Mouse (Mus musculus): Measurements from ENCODE around the gene Jpt2. TPM values are rescaled to one million over a fixed set of nuclear protein-coding genes. Genes with fewer than 3 reads are reported as not detected.
"Not testable (repeated sequence)": the region's sequence is repeated elsewhere in the genome, so short reads cannot be mapped to it uniquely, and the experiment has no call there.

Gene Jpt2
- total and polyA plus RNA-seq, 3 experiments = 35.5 to 40.9 TPM; not detected in 1

DNA sequence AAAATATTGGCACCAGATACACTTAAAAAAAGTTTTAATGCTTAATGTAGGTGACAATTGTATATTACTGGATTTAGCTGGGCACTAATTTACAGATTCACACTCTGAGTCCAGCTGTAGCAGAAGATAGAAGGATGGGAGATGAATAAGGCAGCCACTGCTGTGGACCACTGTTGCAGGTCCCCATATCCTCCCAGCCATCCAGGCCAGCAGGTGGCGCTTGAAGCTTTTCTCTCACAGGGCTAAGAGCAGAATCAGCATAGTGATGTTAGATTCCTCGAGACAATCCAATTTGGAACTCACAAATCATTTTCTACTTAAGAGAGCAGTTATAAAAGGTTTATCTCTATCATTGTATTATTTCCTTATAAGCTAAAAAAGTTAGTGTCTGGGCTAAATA is 18.0 kb downstream of the Jpt2 start:
- not testable (repeated sequence) for H3K36me3 ChIP-seq (ENCODE audit: control insufficient read depth in 1 of 2, insufficient read depth in 2 of 2, low read length in 2 of 2); H3K79me2 ChIP-seq (ENCODE audit: control insufficient read depth, insufficient read depth, low read length, poor library complexity); H3K27ac ChIP-seq (ENCODE audit: control insufficient read depth, low read depth, low read length); H3K4me1 ChIP-seq (ENCODE audit: control insufficient read depth in 1 of 2, insufficient read depth in 2 of 2, low read length in 2 of 2); H3K9ac ChIP-seq (ENCODE audit: control insufficient read depth, low read depth, low read length, poor library complexity, severe bottlenecking); DNase-seq (ENCODE audit: low read depth, low spot score); H3K9me3 ChIP-seq (replicated peaks; ENCODE audit: insufficient read depth, low read length); H3K4me3 ChIP-seq (ENCODE audit: control insufficient read depth in 1 of 2, insufficient read depth in 1 of 2, low read depth in 2 of 2, low read length in 2 of 2); H3K27me3 ChIP-seq (ENCODE audit: control insufficient read depth in 1 of 2, insufficient read depth in 2 of 2, low read length in 2 of 2)
- TF ChIP-seq CTCF (IDR thresholded peaks at IDR 0.05 in 2 of 3, conservative IDR thresholded peaks at IDR 0.05 in 1 of 3; ENCODE audit: control insufficient read depth in 1 of 3, insufficient read depth in 1 of 3, low read depth in 2 of 3, low read length in 3 of 3, poor library complexity in 1 of 3, severe bottlenecking in 1 of 3) = peak in 2 of 3 experiments; percentile 34 to 44; a peak in 4 of 6 replicates
- TF ChIP-seq SMC3 (IDR thresholded peaks at IDR 0.05; ENCODE audit: low read depth, low read length) = 0 out of 2 replicates have a peak, but pooled peaks have one; percentile 16
- TF ChIP-seq RAD21 (IDR thresholded peaks at IDR 0.05; ENCODE audit: low read depth, low read length) = peak; percentile 19

DNA sequence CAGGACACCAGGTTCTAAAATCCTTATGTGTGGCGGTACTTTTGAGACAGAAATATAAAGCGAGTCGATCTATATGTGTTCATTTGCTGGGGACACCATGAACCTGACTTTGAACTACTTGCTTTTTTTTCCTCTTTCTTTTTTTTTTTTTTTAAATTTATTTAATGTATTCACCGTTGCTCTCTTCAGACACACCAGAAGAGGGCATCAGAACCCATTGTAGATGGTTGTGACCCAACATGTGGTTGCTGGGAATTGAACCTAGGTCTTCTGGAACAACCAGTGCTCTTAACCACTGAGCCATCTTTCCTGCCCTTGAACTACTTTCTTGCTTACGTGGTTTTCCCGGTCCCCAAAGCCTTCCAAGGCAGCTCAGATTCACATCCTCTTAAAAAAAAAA is 23.2 kb downstream of the Jpt2 start:
- Histone ChIP-seq H3K9ac (ENCODE audit: control insufficient read depth, low read depth, low read length, poor library complexity, severe bottlenecking) (peak overlapping the region; percentile 48), H3K27ac (ENCODE audit: control insufficient read depth, low read depth, low read length) (peak overlapping the region; percentile 68), H3K27me3 (ENCODE audit: control insufficient read depth in 1 of 2, insufficient read depth in 2 of 2, low read length in 2 of 2) (no peaks in the 10 kb centered on the region), H3K9me3 (replicated peaks; ENCODE audit: insufficient read depth, low read length) (no peaks in the 10 kb centered on the region), H3K4me3 (ENCODE audit: control insufficient read depth in 1 of 2, insufficient read depth in 1 of 2, low read depth in 2 of 2, low read length in 2 of 2) (peak overlapping the region; percentile 34 to 63; a peak in 3 of 4 replicates), H3K79me2 (ENCODE audit: control insufficient read depth, insufficient read depth, low read length, poor library complexity) (peaks cover 25% of the 10 kb centered on the region), H3K4me1 (ENCODE audit: control insufficient read depth in 1 of 2, insufficient read depth in 2 of 2, low read length in 2 of 2) (peaks cover 0 to 4% of the 10 kb centered on the region in 2 experiments), H3K36me3 (ENCODE audit: control insufficient read depth in 1 of 2, insufficient read depth in 2 of 2, low read length in 2 of 2) (peaks cover 0 to 7% of the 10 kb centered on the region in 2 experiments; a peak in 2 of 4 replicates)
- DNase-seq (ENCODE audit: low read depth, low spot score) = no peak
- TF ChIP-seq BHLHE40 (IDR thresholded peaks at IDR 0.05; ENCODE audit: borderline replicate concordance, low read depth, low read length) (no peak), MAX (IDR thresholded peaks at IDR 0.05; ENCODE audit: low read length) (no peak), SMC3 (IDR thresholded peaks at IDR 0.05; ENCODE audit: low read depth, low read length) (no peak), ZKSCAN1 (IDR thresholded peaks at IDR 0.05; ENCODE audit: low read depth, low read length) (no peak), EP300 (IDR thresholded peaks at IDR 0.05; ENCODE audit: low read depth in 1 of 2, low read length in 2 of 2) (no peak), ELF1 (IDR thresholded peaks at IDR 0.05; ENCODE audit: low read depth, low read length) (no peak), CHD2 (IDR thresholded peaks at IDR 0.05; ENCODE audit: low read length) (no peak), ZMIZ1 (IDR thresholded peaks at IDR 0.05; ENCODE audit: low read depth, low read length) (no peak), MAZ (IDR thresholded peaks at IDR 0.05; ENCODE audit: low read depth, low read length) (no peak), POLR2AphosphoS2 (IDR thresholded peaks at IDR 0.05; ENCODE audit: low read length) (no peak), UBTF (IDR thresholded peaks at IDR 0.05; ENCODE audit: borderline replicate concordance, insufficient read depth, low read depth, low read length) (no peak), MXI1 (IDR thresholded peaks at IDR 0.05; ENCODE audit: low read depth, low read length) (no peak)
